Mouse (Mus musculus) liver, embryonic 16.5 days (tissue): ENCODE measurements around the gene Mlec. TPM values are rescaled to one million over a fixed set of nuclear protein-coding genes. Genes with fewer than 3 reads are reported as not detected.

Source experiments
- ATAC-seq: fragments of 200-750 bp; cut with Nextera tagmentation; 2 replicates; pipeline ENCODE4 v1.8.0; 2017; ENCODE audit warnings: low read depth, mild to moderate bottlenecking, moderate number of reproducible peaks, moderate library complexity
- H3K27ac ChIP-seq: fragments of 300-500 bp; sonication (generic); 2 replicates; pipeline ENCODE4 v1.5.1; 2014; ENCODE audit warnings: mild to moderate bottlenecking, low read length
- H3K27me3 ChIP-seq: fragments of 300-500 bp; sonication (generic); 2 replicates; pipeline ENCODE4 v1.6.1; 2014; ENCODE audit warnings: low read depth, low read length, mixed read lengths; ENCODE audit not compliant: control insufficient read depth, insufficient read depth
- H3K36me3 ChIP-seq: fragments of 300-500 bp; sonication (generic); 2 replicates; pipeline ENCODE4 v1.6.1; 2014; ENCODE audit warnings: mild to moderate bottlenecking; ENCODE audit not compliant: control insufficient read depth, insufficient read depth
- H3K4me1 ChIP-seq: fragments of 300-500 bp; sonication (generic); 2 replicates; pipeline ENCODE4 v1.6.1; 2014; ENCODE audit warnings: low read depth, low read length, mixed read lengths; ENCODE audit not compliant: control insufficient read depth
- H3K4me2 ChIP-seq: fragments of 300-500 bp; sonication (generic); 2 replicates; pipeline ENCODE4 v1.6.1; 2014; ENCODE audit warnings: low read depth, low read length, mixed read lengths
- H3K4me3 ChIP-seq: fragments of 300-500 bp; sonication (generic); 2 replicates; pipeline ENCODE4 v1.5.1; 2014; ENCODE audit warnings: low read depth, mild to moderate bottlenecking, low read length
- H3K9ac ChIP-seq: fragments of 300-500 bp; sonication (generic); 2 replicates; pipeline ENCODE4 v1.6.1; 2014; ENCODE audit warnings: low read depth, low read length
- H3K9me3 ChIP-seq: fragments of 300-500 bp; sonication (generic); replicated peaks from 2 replicates; pipeline ENCODE4 v1.6.1; 2016; ENCODE audit warnings: low read length; ENCODE audit not compliant: control insufficient read depth
- WGBS: fragments of 180-500 bp; shearing (Covaris S2); extraction: QIAGEN DNeasy Blood & Tissue Kit; methylation state at CpG from one replicate; pipeline ENCODE4 v1.1.7; 2014; ENCODE audit not compliant: insufficient replicate concordance; 5-methylcytosine and 5-hydroxymethylcytosine counted together
- polyA plus RNA-seq: library from polyadenylated mRNA; unstranded; fragments of >200 nt; fragmentation: Nextera tagmentation; extraction: Ambion mirVana; gene quantifications from 2 replicates; pipeline ENCODE4 v1.2.1, GENCODE M21; 2015

Mlec gene
- polyA plus RNA-seq, 1 experiment from 2014 or later, result 19.4 TPM

- H3K4me1 ChIP-seq, result peaks cover 60% of the 10 kb centered on the region
These were observed 918 bp downstream of the Mlec start for GRCm38 (mm10) chr5:115156933-115157589.

DNA sequence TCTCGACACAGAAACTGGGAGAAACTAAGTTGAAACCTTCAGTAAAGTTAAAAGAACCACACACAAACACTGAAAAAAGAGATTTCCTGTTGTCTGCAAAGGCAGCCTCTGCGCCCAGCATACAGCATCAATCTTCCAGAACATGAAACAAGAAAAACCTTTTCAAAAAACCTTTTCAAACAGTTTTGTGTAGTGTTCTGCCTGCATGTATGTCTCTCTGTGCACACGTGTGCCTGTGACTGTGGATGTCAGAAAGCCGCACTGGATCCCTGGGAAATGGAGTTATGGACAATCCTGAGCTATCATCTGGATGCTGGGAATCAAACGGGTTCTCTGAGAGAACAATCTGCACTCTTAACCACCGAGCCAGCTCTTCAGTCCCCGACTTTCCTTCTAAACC, 1.6 kb downstream of the Mlec start:
- Histone ChIP-seq H3K4me1 (peaks cover 58% of the 10 kb centered on the region), H3K36me3 (no peaks in the 10 kb centered on the region), H3K27me3 (no peaks in the 10 kb centered on the region), H3K9me3 (no peaks in the 10 kb centered on the region), H3K4me3 (peak overlapping the region; percentile 79), H3K9ac (peak overlapping the region; percentile 88; the same call in 1 of the 2 replicates), H3K27ac (peak overlapping the region; percentile 1; the same call in 1 of the 2 replicates), H3K4me2 (peak overlapping the region; percentile 93)
- 19% methylated on average over 7 of the region's 7 CpGs for WGBS
- ATAC-seq, result no peak

More at GRCm38 (mm10) chr5:115156933-115157589, 918 bp downstream of the Mlec start:
- ATAC-seq, result no peak
- Histone ChIP-seq H3K27me3 (no peaks in the 10 kb centered on the region), H3K27ac (peak overlapping the region; percentile 76), H3K4me2 (peak overlapping the region; percentile 93), H3K9me3 (no peaks in the 10 kb centered on the region), H3K36me3 (no peaks in the 10 kb centered on the region), H3K9ac (peak overlapping the region; percentile 88), H3K4me3 (peak overlapping the region; percentile 79)
- under 1% methylated on average over 26 of the region's 26 CpGs for WGBS

- Histone ChIP-seq H3K4me2 (peak overlapping the region; percentile 93), H3K27ac (peak overlapping the region; percentile 34), H3K4me1 (peaks cover 53% of the 10 kb centered on the region), H3K4me3 (peak overlapping the region; percentile 79), H3K9ac (no peak overlapping the region), H3K27me3 (no peaks in the 10 kb centered on the region), H3K36me3 (peaks cover under 1% of the 10 kb centered on the region; the same call in 1 of the 2 replicates), H3K9me3 (no peaks in the 10 kb centered on the region)
- no peak for ATAC-seq
- WGBS, result 5% methylated on average over 5 of the region's 5 CpGs
These were observed 2.1 kb downstream of the Mlec start for GRCm38 (mm10) chr5:115155831-115156230.

DNA sequence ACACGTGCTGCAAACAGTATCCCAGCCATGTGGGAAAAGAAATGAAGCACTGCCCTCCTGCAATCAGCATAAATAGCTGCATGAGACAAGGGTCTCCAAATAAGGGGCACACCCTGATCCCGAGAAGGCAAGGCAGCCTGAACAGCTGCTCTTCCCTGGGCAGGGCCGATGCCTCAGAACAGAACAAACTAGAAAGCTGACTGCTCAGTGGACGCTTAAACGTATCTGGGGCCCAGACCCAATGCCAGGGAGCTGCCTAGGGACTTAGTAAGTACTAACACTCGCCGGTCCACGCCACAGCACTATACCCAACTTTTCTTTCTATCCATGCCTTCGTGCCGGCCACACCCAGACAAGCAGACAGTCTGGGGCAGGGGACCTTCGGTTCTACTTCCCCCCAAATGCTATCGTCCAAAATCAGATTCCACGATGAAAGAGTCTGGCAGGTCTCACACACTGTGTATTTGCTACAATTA, 2.8 kb downstream of the Mlec start:
- Histone ChIP-seq H3K27ac (peak overlapping the region; percentile 34; the same call in 1 of the 2 replicates), H3K27me3 (no peaks in the 10 kb centered on the region), H3K4me2 (peak overlapping the region; percentile 93), H3K9me3 (no peaks in the 10 kb centered on the region), H3K4me1 (peaks cover 49% of the 10 kb centered on the region), H3K4me3 (peak overlapping the region; percentile 79), H3K9ac (peak overlapping the region; percentile 37; the same call in 1 of the 2 replicates), H3K36me3 (peaks cover 7% of the 10 kb centered on the region)
- WGBS, result 30% methylated on average over 13 of the region's 13 CpGs
- no peak for ATAC-seq

- Histone ChIP-seq H3K27ac (no peak overlapping the region), H3K4me2 (no peak overlapping the region), H3K4me3 (no peak overlapping the region), H3K4me1 (peaks cover 37% of the 10 kb centered on the region), H3K9me3 (no peaks in the 10 kb centered on the region), H3K36me3 (peaks cover 29% of the 10 kb centered on the region), H3K27me3 (no peaks in the 10 kb centered on the region), H3K9ac (no peak overlapping the region)
- no peak for ATAC-seq
- WGBS, result 43% methylated on average over 8 of the region's 8 CpGs
These were observed 5.6 kb downstream of the Mlec start for GRCm38 (mm10) chr5:115152132-115152956.

GRCm38 (mm10) chr5:115151457-115151856, 6.5 kb downstream of the Mlec start:
- Histone ChIP-seq H3K4me1 (peaks cover 32% of the 10 kb centered on the region), H3K27me3 (no peaks in the 10 kb centered on the region), H3K4me3 (no peak overlapping the region), H3K9me3 (no peaks in the 10 kb centered on the region), H3K27ac (no peak overlapping the region), H3K4me2 (no peak overlapping the region), H3K9ac (no peak overlapping the region), H3K36me3 (peaks cover 32% of the 10 kb centered on the region)
- no peak for ATAC-seq
- WGBS, result 79% methylated on average over 13 of the region's 13 CpGs

DNA sequence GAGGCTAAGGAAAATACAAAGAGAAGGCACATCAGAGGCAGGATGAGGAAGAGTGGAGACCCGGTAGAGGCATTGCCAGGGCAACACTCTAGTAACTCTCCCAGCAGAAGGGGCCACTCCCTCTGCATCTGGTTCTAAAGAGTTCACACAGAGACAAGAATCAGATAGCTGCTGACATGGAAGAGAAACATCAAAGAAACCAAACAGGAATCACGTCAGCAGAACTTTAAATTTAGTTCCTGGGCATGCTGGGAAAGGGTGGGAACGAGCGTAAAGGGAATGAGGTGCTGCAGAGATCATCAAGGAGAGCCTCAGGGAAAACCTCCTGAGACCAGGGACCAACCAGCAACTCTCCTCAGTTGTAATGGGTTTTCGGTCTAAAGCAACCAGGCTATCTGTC, 7.0 kb downstream of the Mlec start:
- Histone ChIP-seq H3K4me1 (peaks cover 27% of the 10 kb centered on the region), H3K27ac (no peak overlapping the region), H3K4me3 (no peak overlapping the region), H3K27me3 (no peaks in the 10 kb centered on the region), H3K9ac (no peak overlapping the region), H3K36me3 (peaks cover 32% of the 10 kb centered on the region), H3K4me2 (no peak overlapping the region), H3K9me3 (no peaks in the 10 kb centered on the region)
- ATAC-seq, result no peak
- 75% methylated on average over 5 of the region's 5 CpGs for WGBS

GRCm38 (mm10) chr5:115149675-115150459, 8.1 kb downstream of the Mlec start:
- peak; percentile 31; the same call in 1 of the 2 replicates for ATAC-seq
- H3K36me3 ChIP-seq, result peaks cover 35% of the 10 kb centered on the region
- peaks cover 16% of the 10 kb centered on the region for H3K4me1 ChIP-seq

More at GRCm38 (mm10) chr5:115149675-115150459, 8.1 kb downstream of the Mlec start:
- WGBS, result 75% methylated on average over 14 of the region's 14 CpGs
- H3K27ac ChIP-seq, result no peak overlapping the region
- no peaks in the 10 kb centered on the region for H3K27me3 ChIP-seq
- H3K9me3 ChIP-seq, result no peaks in the 10 kb centered on the region
- no peak overlapping the region for H3K9ac ChIP-seq
- no peak overlapping the region for H3K4me3 ChIP-seq
- H3K4me2 ChIP-seq, result no peak overlapping the region
